Mouse (Mus musculus) cerebral cortex, adult 2 months (tissue): ENCODE data around the gene Timp3.

ENCODE experiments used
- WGBS: fragments of 180-500 bp; shearing (Covaris S2); methylation state at CpG from one replicate; pipeline ENCODE4 v1.1.7; 2018; 5-methylcytosine and 5-hydroxymethylcytosine counted together

Gene Timp3

DNA sequence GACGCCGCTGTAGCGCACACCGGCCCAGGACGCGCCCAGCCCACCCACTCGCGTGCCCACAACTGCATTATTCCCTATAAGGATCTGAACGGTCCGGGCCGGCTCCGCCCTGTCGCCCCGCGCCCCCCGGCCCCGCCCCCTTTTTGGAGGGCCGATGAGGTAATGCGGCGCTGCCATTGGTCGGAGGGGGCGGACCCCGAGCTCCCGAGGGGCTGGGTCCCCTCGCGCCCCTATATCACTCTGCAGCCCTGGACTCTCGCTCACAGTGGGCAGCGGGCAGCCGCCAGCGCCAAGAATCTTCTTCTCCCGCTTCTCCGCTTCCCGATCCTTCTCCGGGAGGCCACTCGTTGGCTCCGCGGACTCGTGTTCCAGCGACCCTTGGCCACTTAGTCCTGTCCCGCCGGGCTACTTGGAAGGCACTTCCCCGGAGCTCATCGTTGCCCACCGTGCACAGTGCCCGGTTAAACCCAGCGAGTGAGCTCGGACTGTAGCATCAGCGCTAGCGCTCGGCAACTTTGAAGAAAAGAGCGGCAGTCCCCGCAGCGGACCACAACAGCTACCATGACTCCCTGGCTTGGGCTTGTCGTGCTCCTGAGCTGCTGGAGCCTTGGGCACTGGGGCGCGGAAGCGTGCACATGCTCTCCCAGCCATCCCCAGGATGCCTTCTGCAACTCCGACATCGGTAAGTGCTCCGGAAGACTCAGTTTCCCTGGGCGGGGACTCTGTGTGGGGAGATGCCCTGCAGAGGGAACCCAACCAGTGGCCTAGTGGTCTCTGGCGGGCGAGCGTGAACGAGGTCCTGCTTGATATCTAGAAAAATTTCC lies at the start of gene Timp3:
Gene Timp3, plus strand, starts transcription at position 80 of the 824 bp plus-strand sequence.
- WGBS = 3% methylated on average over 65 of the region's 65 CpGs

DNA sequence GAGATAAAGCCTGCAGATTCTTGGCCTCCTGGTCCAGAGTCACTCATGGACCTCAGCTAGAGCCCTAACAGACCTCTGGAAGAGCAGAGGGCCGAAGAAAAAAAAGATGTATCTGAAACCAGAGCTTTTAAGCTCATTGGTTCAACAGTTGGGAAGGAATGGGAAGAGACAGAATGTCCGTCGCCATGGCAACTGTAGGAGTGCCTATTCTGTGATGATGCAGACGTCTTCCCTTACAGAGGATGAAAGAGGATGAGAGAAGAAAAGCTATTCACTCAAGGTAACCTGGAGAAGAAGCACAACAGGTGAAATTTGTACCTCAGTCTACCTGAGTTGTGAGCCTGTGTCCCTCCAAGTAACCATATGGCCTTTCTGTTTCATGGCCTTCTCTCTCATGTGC lies 44.0 kb upstream of the Timp3 start:
- 45% methylated on average over 4 of the region's 4 CpGs for whole genome bisulfite sequencing

DNA sequence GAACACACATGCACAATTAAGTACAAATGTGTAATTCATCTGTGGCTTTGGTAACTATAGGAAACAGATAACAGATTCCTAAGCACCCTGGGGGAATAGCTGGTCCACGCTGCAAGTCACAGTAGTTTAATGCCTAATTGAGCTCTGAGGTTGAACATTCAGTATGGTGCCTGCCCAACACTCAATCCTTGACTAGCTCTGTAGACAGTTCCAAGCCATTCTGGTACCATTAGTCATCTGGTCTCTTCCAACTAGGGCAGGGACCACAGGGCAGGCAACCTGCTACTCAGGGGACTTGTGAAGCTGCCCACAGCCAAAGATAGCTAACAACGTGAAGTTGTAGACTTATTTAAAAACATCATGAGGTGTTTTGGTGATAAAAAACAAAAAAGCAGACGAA lies 43.1 kb upstream of the Timp3 start:
- 84% methylated on average over 3 of the region's 3 CpGs for WGBS

DNA sequence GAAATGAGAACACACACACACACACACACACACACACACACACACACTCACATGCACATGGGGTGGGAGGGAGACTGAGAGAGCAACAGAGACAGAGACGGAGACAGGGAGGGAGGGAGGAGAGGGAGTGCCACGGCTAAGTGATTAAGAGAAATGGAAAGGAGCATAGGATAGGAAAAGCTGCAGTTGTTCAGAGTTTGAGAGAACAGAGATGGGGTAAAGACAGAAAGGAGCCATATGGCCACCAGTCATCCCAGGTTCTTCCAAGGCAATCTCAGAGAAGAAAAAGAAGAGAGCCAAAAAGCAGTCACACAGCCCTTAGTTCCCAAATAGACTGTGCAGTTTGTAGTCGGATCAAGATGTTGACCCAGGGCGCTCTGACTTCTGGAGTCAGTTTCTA lies 42.1 kb upstream of the Timp3 start:
- WGBS = 52% methylated on average over 4 of the region's 4 CpGs

DNA sequence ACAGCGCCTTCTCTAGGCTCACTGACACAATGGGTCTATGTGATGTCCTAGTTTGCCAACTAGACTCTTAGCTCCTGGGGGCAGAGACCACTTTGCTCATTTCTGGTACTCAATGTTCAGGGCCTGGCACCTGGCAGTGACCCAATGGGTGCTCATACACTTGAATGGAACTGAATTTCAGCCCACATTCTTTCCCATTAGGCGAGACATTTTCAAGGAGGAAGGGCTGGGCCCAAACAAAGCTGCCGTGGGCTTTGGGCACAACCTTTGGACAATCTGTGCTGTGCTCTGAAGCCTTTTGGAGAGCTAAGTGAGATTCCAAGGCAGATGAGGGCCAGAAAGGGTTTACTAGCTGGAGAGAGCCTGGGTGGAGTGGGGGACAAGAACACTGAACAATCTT lies 41.2 kb upstream of the Timp3 start:
- 87% methylated on average over 3 of the region's 3 CpGs for WGBS

DNA sequence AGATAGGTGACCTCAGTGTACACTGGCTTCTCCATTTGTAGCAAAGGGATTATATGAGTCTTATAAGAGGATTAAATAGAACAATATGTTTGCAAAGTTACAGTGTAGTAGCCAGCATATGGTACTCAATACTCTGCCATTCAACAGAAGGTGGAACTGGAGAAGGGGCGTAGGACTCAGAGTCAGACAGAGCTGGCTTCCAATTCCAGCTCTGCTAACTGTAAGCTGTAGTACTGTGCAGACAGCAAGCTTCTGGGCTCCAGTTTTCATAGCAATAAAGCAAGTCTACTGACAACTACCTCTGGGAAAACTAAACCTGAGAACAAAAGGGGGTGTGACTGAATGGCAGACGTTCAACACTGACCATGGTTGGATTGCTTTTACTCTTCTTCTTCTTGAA lies 38.4 kb upstream of the Timp3 start:
- 59% methylated on average over 2 of the region's 2 CpGs for WGBS

DNA sequence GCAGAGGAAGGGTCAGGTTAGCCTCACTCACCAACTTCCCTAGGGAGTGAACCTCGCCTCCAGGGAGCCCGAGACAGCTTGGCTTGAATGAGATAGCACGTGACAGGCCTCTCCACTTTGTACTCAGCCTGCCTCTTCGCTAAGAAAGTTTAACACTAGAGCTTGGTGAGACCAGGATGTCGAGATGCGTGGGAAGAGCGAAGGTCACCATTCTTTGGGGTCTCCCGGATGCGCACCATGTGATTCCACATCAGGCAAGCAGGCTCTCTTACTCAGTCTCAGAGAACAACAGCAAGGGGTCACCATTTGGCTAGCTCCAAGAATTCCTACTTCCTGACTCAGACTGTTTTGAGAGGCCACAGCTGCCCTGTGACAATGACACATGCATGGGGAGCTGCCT lies 35.6 kb upstream of the Timp3 start:
- 84% methylated on average over 9 of the region's 9 CpGs for WGBS

DNA sequence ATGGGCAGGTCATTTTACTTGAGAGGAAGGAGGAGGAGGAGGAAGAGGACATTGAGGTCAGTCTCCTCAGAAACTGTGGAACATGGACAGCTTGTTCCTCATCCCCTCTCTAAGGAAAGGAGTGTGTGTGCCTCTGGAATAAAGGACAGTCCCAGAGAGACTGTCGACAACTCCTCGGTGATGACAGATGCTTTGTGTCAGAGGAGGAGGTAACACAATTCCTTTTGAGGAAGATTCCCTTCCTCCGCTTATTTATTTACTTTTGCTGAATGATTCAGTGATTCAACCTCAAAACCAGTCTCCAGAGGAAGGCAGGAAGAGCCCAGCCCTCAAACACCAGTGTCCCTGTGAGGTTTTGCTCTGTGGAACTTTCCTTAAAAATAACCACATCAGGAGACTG lies 29.9 kb upstream of the Timp3 start:
- WGBS = 62% methylated on average over 3 of the region's 3 CpGs

DNA sequence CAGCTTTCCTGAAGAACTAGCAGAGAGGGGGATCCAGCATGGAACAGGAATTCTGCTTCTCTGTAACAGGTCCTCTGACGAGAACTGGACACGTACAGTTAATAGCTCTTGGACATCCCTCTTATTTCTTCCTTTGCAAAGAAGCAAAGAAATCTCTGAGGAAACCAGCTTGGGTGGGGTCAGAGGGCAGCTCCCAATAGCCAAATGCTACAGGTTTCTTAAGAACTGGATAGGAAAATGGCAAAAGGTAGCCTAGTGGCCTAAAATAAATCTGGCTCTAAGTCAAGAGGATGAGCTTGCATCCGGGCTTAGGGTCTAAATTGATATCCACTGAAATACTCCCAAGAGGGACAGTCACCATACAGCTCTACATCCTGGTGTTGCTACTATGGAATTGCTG lies 27.3 kb upstream of the Timp3 start:
- 74% methylated on average over 3 of the region's 3 CpGs for WGBS

DNA sequence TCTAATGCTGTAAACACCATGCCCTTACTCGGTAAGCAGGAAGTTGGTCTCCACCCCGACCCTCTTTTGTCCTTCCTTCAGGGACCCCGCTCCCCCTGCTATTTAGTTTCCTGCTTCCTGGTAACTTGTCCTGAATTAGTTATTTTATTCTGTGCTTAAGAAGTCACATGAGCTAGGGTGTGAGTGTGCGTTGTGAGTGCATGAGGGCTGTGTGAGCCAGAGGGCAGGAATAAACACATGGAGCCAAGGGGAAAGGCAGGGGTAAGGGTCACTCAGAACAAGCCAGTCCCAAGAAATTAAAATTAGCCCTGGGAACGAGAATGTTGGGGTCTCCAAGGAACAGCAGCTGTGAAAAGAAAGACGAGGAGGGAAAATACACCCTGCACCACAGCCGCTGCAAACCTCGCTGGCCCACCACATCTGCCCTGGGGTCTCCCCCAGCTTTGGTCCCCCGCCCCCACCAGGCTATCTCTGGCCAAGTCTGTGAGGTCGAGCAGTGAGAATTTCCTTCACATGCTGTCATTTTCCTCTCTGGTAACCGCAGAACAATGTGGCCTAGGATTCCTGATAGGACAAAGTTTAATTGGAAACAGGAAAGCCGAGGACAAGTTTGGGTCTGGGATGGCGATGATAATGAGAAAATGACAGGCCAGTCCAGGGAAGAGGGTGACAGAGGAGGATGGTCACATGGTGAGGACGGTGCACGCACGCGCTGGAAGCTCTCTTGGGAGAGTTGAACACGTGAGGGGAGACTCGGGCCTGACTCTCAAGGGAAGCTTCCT lies 26.6 kb upstream of the Timp3 start:
- WGBS = 77% methylated on average over 19 of the region's 19 CpGs

DNA sequence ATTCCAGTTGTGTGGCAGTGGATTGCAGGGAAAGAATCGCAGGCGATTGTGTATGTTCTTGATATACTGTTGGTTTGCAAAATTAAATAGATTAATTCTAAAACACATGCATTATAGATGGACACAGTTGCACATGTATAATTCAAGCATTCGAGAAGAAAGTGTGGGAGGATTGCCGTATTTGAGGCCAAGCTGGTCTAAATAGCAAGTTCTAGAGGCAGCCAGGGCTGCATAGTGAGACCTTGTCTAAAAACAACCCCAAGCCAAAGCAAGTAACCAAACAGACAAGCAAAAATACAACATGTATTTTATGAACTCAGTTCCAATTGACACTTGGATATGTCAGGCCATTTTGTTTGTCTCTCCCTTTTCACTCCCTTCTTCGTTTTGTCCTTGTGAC lies 24.6 kb upstream of the Timp3 start:
- WGBS = 55% methylated on average over 5 of the region's 5 CpGs

DNA sequence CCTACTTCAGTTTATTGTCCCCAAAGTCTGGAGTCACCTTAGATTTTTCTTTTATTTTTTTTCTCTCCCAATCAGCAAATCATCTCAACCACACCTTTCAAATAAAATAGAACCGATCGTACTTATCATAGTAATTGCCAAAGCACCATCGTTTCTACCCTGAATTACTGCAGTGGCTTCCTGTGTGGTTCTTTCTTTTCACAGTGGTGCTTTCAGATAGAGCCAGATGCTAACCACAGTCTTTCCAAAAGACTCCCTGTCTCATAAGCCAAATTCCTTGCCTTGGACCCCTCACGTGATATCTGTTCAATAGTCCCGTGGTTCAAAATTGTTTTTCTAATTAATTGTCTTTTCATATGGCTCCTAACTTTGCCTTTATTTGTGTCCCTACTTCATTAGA lies 22.8 kb upstream of the Timp3 start:
- WGBS = 82% methylated on average over 5 of the region's 5 CpGs

DNA sequence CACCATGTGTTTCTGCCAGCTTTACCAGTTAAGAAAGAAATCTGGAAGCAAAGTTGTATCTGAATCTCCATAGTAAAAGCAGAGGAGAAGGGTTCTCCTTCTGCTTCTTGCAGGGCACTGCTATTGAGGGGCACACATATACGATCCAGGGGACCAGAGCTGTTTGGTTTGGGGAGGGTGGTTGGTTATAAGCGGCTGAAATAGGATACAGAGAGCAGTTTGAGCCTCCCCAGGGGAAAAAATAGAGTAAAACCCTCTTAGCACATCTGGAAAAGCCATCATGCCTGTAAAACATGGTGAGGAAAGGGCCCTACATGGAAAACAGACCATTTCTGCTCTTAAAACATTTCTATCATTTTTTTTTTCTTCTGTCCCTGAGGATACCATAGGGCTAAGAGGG lies 21.7 kb upstream of the Timp3 start:
- WGBS = 93% methylated on average over 2 of the region's 2 CpGs

DNA sequence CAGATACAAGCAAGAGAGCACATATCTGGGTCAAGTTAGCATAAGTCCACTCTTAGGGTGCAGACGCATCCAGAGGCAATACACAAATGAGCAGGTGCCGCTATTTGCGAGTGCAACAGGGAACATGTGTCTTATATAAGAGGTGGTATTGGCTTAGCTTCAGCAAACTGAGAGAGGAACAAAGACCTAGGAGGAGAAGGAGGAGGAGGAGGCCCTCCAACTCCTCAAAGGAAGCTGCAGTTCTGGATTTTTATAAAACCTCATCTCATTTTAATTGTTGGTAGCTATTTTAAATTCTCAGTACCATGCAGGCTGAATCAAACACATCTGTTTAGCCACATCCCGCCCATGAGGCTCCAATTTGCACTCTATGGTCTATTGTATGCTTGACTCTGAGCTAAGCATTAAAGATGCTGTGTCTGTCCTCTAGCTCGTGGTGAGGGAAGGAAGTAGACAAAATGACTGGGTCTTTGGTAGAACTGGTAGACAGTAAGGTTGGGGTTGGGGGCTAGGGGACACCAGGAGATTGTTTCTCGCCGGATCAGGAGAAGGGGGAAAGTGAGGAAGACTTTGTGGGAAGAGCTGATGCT lies 20.5 kb upstream of the Timp3 start:
- 62% methylated on average over 7 of the region's 7 CpGs for WGBS

DNA sequence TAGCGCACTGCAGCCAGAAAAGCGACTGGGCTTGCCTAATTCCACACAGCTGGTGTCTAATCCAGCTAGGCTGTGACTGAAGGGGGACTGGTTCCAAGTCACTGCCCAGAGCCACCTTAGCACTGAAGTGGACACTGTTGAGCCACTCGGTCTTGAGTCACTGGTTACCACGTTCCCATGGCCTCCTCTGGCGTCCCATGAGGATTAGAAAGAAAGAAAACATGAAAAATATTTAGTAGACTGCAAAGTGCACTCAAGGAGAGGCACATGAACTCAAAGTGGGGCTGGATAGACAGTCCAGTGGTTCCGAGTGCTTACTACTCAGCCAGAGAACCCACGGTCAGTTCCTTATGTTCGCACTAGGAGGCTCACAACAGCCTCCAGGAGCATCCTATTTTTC lies 18.9 kb upstream of the Timp3 start:
- WGBS = 96% methylated on average over 8 of the region's 8 CpGs

DNA sequence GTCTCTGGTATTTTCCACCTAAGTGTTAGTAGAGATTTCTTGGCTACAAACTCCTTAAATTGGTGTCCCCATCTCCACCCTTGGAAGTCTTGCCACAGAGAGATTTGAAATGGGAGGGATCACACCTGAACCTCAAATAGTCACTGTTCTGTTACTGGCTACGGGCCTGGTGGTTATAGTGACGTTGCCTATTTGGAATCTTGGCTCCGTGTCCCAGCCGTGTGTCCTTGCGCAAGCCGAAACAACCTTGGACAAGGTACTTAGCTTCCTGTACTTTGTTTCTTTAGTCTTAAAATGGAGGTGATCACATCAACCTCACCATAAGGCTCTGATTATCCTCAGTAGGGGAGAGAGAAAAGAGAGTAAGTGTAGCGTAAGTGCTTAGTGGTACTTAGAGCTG lies 13.7 kb upstream of the Timp3 start:
- 91% methylated on average over 7 of the region's 7 CpGs for WGBS

DNA sequence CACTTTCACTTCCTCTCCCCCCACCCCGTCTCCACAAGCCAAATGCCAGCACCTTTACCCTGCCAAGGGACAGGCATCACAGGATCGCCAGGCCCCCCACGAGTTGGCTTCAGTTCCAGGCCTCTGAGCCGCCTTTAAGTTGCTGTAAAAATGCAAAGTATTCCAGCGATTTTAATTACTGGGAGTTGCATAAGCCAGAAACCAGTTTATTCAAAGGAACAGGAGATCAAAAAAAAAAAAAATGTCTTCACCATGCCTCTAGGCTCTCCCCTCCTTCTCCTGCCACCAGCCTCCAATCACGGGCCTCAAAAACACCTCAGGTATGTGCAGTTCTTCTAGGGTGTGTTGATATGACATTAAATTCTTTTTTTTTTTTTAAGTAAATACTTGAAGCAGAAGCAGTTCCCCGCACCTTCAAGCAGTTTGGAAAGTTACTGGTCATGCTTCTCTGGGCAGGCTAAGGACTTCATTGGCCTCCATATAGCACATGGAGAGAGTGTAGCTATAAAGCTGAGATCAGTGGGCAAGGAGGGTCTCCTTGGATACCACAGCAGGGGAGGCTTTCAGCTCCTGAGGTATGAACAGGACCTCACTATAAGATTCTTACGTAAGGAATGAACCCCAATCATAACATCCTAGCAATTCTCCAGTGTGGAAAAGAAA lies 9.9 kb upstream of the Timp3 start:
- WGBS = 63% methylated on average over 8 of the region's 8 CpGs

DNA sequence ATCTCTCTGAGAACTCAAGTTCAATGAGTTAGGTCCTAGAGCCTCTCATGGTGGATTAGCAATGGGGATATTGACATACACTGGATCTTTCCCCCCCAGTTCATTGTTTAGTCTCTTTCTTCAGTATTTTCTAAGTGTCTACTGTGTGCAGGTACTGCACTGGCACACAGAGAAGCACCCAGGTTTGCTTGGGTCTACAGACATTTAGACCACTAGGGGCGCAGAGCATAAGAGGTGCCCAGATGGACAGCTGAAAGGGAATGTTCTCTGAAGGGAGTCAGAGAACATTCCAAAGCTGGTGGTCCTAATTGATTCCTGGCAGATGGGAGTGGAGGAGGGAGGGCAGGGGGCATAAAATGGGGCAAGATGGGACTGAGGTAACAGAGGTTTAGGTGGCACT lies 6.3 kb upstream of the Timp3 start:
- WGBS = 93% methylated on average over 1 of the region's 1 CpGs

DNA sequence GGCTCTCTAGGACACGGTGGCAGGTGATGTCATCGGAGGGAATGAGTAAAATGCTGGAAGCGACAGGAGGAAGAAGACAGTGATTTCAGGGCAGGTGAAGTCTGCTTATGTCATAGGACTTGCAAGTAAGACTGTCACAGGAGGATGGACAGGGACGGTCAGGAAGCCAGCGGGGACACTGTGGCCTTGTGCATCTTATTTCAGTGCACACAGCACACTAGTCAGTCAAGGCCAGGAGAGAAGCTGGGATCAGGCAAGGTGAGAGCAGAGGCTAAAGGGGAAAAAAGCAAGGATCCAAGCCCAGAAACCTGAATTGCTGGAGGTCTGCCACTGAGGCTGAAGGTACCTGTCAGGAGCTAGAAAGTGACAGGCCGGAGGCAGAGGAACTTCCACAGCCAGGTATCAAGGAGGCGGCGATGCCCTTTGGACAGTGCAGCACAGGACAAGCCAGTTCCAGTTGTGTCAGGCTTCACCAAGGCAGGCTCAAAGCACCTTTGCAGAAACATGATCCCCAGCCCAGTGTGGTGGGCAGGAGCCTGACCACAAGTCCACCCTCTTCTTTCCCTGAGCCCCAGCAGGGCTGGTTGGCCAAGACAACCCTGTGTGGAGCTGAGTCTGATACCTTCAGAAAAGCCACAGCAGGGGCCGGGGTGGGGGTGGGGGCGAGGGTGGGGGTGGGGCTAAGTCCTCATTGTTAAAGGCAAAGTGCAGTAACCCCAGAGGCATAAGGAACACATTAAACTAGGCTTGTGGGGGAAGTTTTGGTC lies 5.4 kb upstream of the Timp3 start:
- WGBS = 83% methylated on average over 10 of the region's 10 CpGs

DNA sequence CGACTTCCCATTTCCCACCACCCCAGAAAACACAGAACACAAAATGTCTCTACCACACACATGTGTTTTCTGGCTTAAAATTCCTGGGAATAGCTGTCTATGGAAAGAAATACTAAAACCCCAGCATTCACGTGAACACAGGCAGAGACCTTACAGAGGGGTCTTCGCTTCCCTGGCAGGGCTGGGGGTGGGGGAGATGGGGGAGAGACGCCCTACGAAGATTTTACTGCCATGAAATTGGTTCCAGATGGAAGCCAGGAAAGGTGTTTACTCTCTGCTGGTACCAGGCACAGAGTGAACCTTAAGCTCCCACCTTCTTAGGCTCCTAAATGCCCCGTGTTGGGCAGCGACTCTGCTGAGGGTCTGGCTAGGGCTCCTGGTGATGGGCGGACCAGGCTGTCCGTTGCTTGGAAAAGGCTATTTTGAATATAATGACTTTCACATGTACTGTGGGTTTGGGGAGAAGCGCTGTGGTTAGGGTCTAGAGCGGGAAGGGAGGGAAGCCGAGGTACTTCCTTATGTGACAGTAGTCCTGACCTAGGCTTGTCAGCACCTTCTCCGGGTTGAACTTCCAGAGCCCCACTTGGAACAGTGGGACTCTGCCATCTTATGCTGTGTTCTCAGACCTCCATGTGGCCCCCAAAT lies 4.6 kb upstream of the Timp3 start:
- WGBS = 62% methylated on average over 13 of the region's 13 CpGs

DNA sequence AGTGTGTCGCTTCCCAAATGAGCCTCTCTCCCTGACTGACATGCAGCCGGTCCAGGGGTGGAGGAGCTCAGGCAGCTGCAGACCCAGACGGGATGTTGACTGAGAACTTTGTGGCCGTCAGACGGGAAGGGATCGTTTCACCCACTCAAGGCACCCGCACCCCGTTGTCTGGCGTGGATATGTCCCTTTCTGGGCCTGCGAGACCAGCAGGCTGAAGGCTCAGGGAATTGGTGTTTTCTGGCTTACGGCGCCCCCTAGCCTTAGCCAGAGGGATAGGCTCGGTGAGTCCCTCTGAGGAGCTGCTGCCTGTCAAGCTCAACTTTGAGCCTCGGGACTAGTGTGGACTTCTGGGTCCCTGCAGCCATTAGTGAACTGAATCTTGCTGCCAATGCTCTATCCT lies 4.1 kb upstream of the Timp3 start:
- 6% methylated on average over 14 of the region's 14 CpGs for WGBS
